Mouse (Mus musculus): ENCODE measurements around the gene Paqr7.
A peak's percentile ranks its signal among the peaks of the same experiment; 100 is the strongest.
"Not testable (repeated sequence)": the region's sequence is repeated elsewhere in the genome, so short reads cannot be mapped to it uniquely, and the experiment has no call there.

Gene Paqr7

GRCm38 (mm10) chr4:134473764-134474163, 22.7 kb upstream of the Paqr7 start:
- no peak for DNase-seq (ENCODE audit: low spot score)

GRCm38 (mm10) chr4:134474240-134474639, 22.3 kb upstream of the Paqr7 start:
- DNase-seq (ENCODE audit: low spot score) = no peak

GRCm38 (mm10) chr4:134476899-134477298, 19.6 kb upstream of the Paqr7 start:
- no peak for DNase-seq (ENCODE audit: low spot score)

DNA sequence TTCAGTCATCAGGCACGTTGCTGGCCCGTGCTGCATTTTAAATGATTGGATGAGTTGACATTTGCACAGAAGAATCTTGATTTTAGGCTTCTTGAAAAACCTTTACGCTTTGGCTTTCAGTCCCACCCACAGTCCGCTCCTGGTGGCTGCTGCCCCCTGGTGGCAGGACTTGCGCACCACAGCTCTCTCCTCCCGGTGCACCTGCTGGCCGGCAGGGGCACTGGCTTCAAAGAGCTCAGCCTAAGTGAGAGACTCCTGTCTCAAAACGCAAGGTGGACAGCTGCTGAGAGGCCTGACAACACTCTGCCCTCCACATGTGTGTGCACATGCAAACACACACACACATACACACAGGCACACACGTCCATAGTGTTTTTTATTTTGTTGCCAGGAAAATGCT, 18.5 kb upstream of the Paqr7 start:
- peak; percentile 80 for DNase-seq (ENCODE audit: low spot score)

DNA sequence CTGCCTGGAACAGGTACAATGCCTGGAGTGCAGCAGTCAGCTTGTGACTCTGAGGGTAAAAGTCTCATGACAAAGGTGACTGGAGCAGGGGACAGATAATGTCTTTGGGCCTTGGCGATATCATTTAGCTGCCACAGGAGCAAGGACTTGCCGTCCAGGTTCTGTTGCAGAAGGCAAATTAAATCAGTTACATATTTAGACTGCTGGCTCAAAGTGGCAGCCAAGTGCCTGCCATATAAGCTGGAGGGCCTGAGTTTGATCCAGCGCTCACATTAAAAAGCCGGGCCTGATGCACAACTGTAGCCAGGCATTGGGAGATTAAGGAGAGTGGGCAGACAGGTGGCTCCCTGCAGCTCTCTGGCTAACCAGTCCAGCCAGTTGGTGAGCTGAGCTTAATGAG, 16.7 kb upstream of the Paqr7 start:
- DNase-seq (ENCODE audit: low spot score) = no peak

GRCm38 (mm10) chr4:134480864-134481263, 15.6 kb upstream of the Paqr7 start:
- DNase-seq (ENCODE audit: low spot score) = peak; percentile 49

DNA sequence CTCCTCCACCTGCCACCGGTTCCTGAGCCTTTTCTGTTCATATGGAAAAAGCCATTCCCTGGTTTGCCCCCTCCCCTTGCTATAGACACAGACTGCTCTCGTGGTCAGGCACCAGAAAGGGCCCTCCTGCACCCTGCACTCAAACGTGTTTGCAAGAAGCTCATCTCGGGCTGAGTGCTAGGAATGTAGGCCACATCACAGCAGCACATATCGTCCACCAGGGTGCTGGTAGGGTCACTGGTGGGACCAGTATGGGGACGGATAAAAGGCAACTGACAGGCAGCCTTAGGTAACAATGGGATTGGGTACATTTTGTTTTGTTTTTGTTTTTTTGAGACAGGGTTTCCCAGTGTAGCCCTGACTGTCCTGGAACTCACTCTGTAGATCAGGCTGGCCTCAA, 15.2 kb upstream of the Paqr7 start:
- no peak for DNase-seq (ENCODE audit: low spot score)

DNA sequence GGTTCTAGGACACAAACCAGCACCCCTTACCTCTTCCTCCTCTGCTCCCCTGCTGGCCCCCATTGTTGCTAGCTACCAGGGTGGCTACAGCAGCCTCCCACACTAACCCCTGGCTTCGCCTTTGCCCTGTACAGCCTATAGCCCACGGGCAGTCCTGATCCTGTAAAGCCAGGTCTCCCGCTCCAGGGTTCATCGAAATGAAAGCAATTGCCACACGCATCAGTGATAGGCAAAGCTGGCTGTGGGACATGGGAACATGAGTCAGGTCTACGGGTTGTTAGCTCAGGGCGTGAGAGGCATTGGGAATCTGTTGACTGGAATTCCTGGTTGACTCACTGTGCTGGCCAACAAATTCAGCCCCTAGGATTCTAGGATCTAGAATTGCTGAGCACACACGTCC, 14.1 kb upstream of the Paqr7 start:
- DNase-seq (ENCODE audit: low spot score) = no peak

GRCm38 (mm10) chr4:134483078-134483688, 13.3 kb upstream of the Paqr7 start:
- no peak for DNase-seq (ENCODE audit: low spot score)

DNA sequence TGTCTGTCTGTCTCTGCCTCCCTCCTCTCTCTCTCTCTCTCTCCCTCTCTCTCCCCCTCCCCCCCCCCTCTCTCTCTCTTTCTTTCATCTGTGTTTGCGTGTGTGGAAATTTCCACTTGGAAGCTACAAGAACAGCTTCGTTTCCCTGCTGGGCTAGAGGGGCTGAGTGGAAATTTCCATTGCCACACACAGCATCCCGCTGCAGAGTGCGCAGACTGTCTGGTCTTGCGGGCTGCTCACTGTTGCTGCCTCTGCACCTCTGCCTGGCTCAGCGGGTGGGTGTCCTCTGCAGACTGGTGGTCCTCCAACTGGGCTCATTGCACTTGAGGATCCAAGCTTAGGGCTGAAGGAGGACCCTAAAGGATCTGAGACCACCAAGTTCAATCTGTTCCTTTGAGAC, 12.8 kb upstream of the Paqr7 start:
- DNase-seq (ENCODE audit: low spot score) = no peak

- no peak for DNase-seq (ENCODE audit: low spot score)
These were observed 12.3 kb upstream of the Paqr7 start for GRCm38 (mm10) chr4:134484231-134484630.

DNA sequence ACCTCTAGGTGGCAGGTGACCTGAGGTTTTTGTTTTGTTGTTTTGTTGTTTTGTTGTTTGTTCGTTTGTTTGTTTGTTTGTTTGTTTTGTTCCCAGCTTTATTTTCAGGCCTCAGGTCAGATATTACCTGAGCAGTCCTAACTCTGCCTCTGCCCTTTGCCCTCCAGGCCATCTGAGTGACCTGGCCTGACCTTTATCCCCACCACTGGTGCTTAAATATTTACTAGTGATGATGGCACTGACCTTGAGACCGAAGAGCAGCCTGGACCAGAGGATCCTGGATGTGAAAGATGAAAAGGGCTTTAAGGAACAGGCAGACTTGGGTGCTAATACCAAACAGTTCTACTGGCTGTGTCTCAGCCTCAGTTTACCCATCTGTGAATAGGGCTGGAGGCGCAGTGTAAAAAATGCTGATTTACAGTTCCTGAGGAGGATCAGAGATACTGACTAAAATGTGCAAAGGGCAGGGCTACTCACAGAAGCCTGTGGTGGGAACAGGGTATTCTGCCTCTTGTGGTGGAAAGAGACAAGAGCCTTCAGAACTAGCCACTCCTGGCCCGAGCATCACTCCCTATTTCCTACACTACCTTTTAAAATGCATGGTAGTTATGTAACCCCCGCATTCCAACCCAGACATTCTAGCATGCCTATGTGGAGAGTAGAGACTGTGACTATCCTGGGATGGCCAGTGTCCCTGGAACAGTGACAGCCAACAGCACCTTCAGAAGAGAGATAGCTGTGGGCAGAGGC, 11.2 kb upstream of the Paqr7 start:
- DNase-seq (ENCODE audit: low spot score) = no peak

- no peak for DNase-seq (ENCODE audit: low spot score)
These were observed 8.3 kb upstream of the Paqr7 start for GRCm38 (mm10) chr4:134488211-134488610.

GRCm38 (mm10) chr4:134489986-134490665, 6.4 kb upstream of the Paqr7 start:
- DNase-seq (ENCODE audit: low spot score) = no peak

- no peak for DNase-seq (ENCODE audit: low spot score)
These were observed 4.8 kb upstream of the Paqr7 start for GRCm38 (mm10) chr4:134491716-134492115.

- DNase-seq (ENCODE audit: low spot score) = not testable (repeated sequence)
These were observed 2.3 kb upstream of the Paqr7 start for GRCm38 (mm10) chr4:134494161-134494560.

GRCm38 (mm10) chr4:134494780-134495545, 1.5 kb upstream of the Paqr7 start:
- DNase-seq (ENCODE audit: low spot score) = peak; percentile 71

DNA sequence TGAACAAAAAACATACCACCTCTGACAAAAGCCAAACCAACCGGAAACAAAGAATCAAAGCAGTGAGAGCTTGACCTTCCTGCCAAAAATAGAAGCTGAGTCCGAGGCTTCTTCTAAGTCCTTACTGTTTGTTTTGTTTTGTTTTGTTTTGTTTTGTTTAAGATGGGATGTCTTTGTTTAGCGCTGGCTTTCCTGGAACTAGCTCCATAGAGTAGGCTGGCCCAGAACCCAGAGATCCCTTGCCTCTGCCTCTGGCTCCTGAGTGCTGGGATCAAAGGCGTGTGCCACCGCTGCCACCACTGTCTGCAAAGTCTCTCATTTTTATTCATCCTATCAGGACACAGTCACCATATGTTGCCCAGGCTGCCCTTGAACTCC, 962 bp upstream of the Paqr7 start:
- DNase-seq (ENCODE audit: low spot score) = no peak

GRCm38 (mm10) chr4:134497223-134497622, 726 bp downstream of the Paqr7 start:
- no peak for DNase-seq (ENCODE audit: low spot score)

DNA sequence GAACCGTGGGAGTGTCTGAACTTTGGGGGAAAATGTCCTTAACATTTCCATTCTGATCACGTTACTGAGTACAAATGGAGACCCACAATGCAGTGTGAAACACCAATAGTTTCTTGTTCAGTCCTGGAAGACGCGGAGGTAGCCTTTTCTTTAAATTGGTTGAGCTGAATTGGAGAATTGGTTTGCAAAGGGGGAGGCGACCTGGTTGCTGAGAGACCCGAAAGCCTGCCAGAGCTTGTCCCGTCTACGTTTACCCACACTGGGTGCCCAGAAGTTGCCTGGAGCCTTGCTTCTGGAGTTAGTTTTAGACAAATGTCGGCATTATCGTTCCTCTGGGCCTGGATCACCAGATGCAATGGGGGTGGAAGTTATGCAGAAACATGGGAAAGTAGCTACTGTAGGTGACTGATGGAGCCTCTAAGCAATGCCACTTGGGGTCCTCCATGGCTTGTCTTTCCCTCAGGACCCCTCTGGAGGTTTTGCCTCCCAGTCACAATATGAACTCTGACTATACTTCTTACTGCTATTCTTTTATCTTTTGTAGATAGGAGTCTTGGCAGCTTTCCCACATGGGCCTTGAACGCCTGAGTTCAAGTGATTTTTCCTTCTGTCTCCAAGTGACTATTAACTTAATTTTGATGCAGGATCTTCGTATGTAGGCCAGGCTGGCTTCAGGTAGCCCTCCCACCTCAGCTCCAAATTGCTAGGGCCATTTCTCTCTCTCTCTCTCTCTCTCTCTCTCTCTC, 1.7 kb downstream of the Paqr7 start:
- DNase-seq (ENCODE audit: low spot score) = no peak

DNA sequence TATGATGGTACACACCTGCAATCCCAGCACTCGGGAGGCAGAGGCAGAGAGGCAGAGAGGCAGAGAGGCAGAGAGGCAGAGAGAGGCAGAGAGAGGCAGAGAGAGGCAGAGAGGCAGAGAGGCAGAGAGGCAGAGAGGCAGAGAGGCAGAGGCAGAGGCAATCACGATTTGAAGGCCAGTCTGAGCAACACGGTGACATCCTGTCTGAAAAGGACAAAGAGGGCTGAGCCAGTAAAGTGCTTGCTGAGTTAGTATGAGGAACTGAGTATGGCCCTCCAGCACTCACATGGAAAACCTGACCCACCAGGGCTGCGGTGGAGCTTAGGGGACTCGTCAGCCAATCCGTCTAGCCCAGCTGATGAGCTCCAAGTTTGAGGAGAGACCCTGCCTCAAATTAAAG, 2.5 kb downstream of the Paqr7 start:
- DNase-seq (ENCODE audit: low spot score) = not testable (repeated sequence)

GRCm38 (mm10) chr4:134501095-134501494, 4.6 kb downstream of the Paqr7 start:
- no peak for DNase-seq (ENCODE audit: low spot score)
